Mouse (Mus musculus): ENCODE measurements at regions not wholly inside any gene's neighbourhood (a gene's known extent, or its start where the extent isn't known, plus 50 kb on each side); places are given as distances from the start of the nearest gene placed in this dataset.

GRCm38 (mm10) chr8:126669154-126669553 lies 75.4 kb upstream of the Irf2bp2 start:
- TF ChIP-seq POLR2A (IDR thresholded peaks at IDR 0.05; ENCODE audit: insufficient read depth, low read depth, low read length) (no peak), CTCF (IDR thresholded peaks at IDR 0.05) (no peak)

All from heart, adult 2 months (tissue).